Mouse (Mus musculus) ovary, postnatal 36 days (tissue): ENCODE results near the gene Proz.

Experiments used
- DNase-seq: peaks from one replicate; pipeline ENCODE4 v3.0.0; 2022; ENCODE audit warnings: low spot score, mixed read lengths

Proz gene

GRCm38 (mm10) chr8:13107990-13108638 lies 47.4 kb downstream of the Proz start:
- no peak for DNase-seq

DNA sequence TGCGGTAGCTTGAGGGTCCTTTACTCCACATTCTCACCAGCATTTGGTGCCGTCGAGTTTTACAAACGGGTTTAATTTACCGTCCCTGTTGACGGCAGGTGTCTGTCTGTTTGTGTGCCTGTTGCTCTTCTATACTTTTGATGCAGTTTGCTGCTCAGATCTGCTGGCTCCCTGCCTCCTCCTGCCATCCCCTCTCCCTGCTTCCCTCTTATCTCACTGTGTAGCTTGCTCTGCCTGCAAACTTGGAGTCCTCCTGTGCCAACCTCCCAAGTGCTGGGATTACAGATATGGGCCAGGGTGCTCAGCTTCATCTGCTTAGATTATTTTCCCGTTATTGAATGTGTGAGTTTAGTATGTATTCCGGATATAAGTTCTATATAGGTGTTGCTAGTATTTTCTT lies 48.3 kb downstream of the Proz start:
- DNase-seq = no peak

- DNase-seq = no peak
These were observed 48.8 kb downstream of the Proz start for GRCm38 (mm10) chr8:13109416-13109960.

- no peak for DNase-seq
These were observed 51.2 kb downstream of the Proz start for GRCm38 (mm10) chr8:13111917-13112316.

GRCm38 (mm10) chr8:13113232-13113631 lies 52.5 kb downstream of the Proz start:
- DNase-seq = no peak

GRCm38 (mm10) chr8:13117096-13117495 lies 56.4 kb downstream of the Proz start:
- no peak for DNase-seq

DNA sequence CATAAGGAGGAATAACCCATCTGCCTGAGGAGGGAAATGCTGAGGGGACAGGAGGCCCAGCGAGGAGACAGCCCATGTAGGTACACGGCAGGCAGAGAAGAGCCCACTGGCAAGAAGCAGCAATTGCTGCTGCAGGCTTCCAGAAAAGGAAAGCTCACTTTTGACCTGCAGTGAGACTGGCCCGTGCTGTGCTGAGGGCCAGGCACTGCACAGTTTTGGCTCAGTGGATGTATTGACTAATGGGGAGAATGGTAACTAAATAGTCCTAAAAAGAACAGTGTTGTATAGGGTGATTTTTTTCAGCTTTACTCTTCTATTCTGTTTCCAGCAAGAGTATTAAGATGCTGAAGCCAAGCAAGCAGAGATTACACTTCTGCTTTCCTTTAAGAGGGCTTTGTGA lies 57.8 kb downstream of the Proz start:
- no peak for DNase-seq

GRCm38 (mm10) chr8:13120882-13121665 lies 60.4 kb downstream of the Proz start:
- no peak for DNase-seq

DNA sequence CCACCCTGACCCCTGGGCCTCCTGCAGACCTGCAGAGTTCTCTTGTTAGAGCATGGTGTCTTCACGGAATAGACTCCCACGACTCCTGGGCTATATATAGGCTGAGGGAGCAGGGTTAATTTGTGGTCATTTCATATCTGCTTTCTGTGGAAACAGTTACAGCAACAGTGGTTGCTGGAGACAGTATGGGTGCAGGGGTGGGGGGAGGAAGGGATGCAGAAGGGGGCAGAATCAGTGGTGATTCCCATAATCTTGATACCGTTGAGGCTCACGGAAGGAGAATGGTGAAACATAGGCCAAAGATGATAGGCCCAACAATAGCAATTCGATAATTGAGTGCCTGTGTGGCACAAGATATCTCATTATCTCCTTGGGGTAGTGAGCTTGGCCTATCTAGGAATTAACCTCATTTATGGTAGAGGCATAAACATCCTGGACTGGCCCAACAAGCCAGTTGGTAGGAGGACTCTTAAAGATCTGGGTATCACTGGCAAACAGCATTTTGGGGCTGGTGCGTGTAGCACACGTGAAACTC lies 62.2 kb downstream of the Proz start:
- DNase-seq = no peak

GRCm38 (mm10) chr8:13124897-13125296 lies 64.2 kb downstream of the Proz start:
- no peak for DNase-seq
